Mouse (Mus musculus) testis, adult 2 months (tissue): ENCODE results near the gene Snrk.

Source experiments
- CTCF ChIP-seq: fragments of 200-500 bp; IDR thresholded peaks from 2 replicates; pipeline ENCODE4 v1.5.1; 2012; ENCODE audit warnings: low read depth, mild to moderate bottlenecking, inconsistent platforms, low read length, moderate library complexity; ENCODE audit not compliant: control insufficient read depth, insufficient read depth, insufficient replicate concordance
- POLR2A ChIP-seq: fragments of 200-500 bp; IDR thresholded peaks from 2 replicates; pipeline ENCODE4 v1.6.1; 2012; ENCODE audit warnings: low read depth, mild to moderate bottlenecking, inconsistent platforms, low read length, moderate library complexity; ENCODE audit not compliant: control insufficient read depth

DNA sequence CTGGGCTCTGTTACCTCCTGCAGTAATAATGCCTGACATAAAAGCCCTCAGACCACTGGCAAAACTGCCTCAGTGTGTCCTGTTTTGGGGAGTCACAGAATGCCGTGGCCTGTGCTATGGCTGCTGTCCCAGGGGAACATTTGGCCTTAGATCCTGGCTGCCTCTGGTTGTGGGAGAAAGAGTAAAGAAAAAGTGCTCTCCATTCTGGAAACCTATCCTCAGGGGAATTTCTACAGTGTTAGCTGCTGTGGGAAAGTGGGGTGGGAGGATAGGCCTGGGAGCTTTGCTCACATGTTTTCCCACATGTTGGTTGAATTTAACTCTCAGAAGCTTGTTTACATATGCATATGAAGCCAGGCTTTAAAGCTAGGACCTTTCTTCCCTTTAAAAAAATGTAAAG lies 26.2 kb downstream of the Snrk start:
- no peak for TF ChIP-seq CTCF
- TF ChIP-seq POLR2A: no peak
